Mouse (Mus musculus) lung, adult 2 months (tissue): Measurements from ENCODE around the gene 2210011C24Rik.

Experiments used
- CTCF ChIP-seq: fragments of 200-500 bp; IDR thresholded peaks from 2 replicates; pipeline ENCODE4 v1.5.1; 2011; ENCODE audit warnings: mild to moderate bottlenecking, low read length, control low read depth; ENCODE audit not compliant: insufficient read depth
- POLR2A ChIP-seq: fragments of 200-500 bp; IDR thresholded peaks from 2 replicates; pipeline ENCODE4 v1.6.1; 2011; ENCODE audit warnings: low read depth, mild to moderate bottlenecking, control low read depth, low read length, borderline replicate concordance; ENCODE audit errors: extremely low read depth

- TF ChIP-seq CTCF (no peak), POLR2A (no peak)
Observed at GRCm38 (mm10) chr8:83977646-83978045, 34.3 kb downstream of the 2210011C24Rik start.
